Mouse (Mus musculus) lung, postnatal 0 days (tissue): ENCODE results near the gene Itih2. TPM values are rescaled to one million over a fixed set of nuclear protein-coding genes. Genes with fewer than 3 reads are reported as not detected.

ENCODE experiments used
- ATAC-seq: fragments of 200-750 bp; cut with Nextera tagmentation; 2 replicates; pipeline ENCODE4 v1.8.0; 2017; ENCODE audit warnings: moderate library complexity
- DNase-seq: peaks from one replicate; pipeline ENCODE4 v3.0.0-alpha.2; 2016; ENCODE audit warnings: low spot score
- H3K27ac ChIP-seq: fragments of 300-500 bp; sonication (generic); 2 replicates; pipeline ENCODE4 v1.5.1; 2014; ENCODE audit warnings: antibody characterized with exemption, mild to moderate bottlenecking, low read length, mixed read lengths
- H3K27me3 ChIP-seq: fragments of 300-500 bp; sonication (generic); replicated peaks from 2 replicates; pipeline ENCODE4 v1.6.1; 2014; ENCODE audit warnings: low read length, mixed read lengths; ENCODE audit not compliant: insufficient read depth
- H3K36me3 ChIP-seq: fragments of 300-500 bp; sonication (generic); 2 replicates; pipeline ENCODE4 v1.6.1; 2014; ENCODE audit warnings: low read length, mixed read lengths; ENCODE audit not compliant: insufficient read depth
- H3K4me1 ChIP-seq: fragments of 300-500 bp; sonication (generic); 2 replicates; pipeline ENCODE4 v1.6.1; 2014; ENCODE audit warnings: antibody characterized with exemption, low read depth, low read length, mixed read lengths; ENCODE audit not compliant: insufficient read depth
- H3K4me2 ChIP-seq: fragments of 300-500 bp; sonication (generic); replicated peaks from 2 replicates; pipeline ENCODE4 v1.6.1; 2014; ENCODE audit warnings: low read depth, mild to moderate bottlenecking, low read length, moderate library complexity, mixed read lengths
- H3K4me3 ChIP-seq: fragments of 300-500 bp; sonication (generic); 2 replicates; pipeline ENCODE4 v1.5.1; 2014; ENCODE audit warnings: low read depth, low read length
- H3K9ac ChIP-seq: fragments of 300-500 bp; sonication (generic); replicated peaks from 2 replicates; pipeline ENCODE4 v1.6.1; 2014; ENCODE audit warnings: low read depth, mild to moderate bottlenecking
- H3K9me3 ChIP-seq: fragments of 300-500 bp; sonication (generic); 2 replicates; pipeline ENCODE4 v1.6.1; 2016; ENCODE audit warnings: low read length, mixed read lengths
- CTCF ChIP-seq: IDR thresholded peaks from 2 replicates; pipeline ENCODE4 v1.5.1; 2016; ENCODE audit warnings: antibody characterized with exemption, mild to moderate bottlenecking
- EP300 ChIP-seq: IDR thresholded peaks from 2 replicates; pipeline ENCODE4 v1.6.1; 2016; ENCODE audit warnings: antibody characterized with exemption, mild to moderate bottlenecking, control low read depth
- WGBS: fragments of 180-500 bp; shearing (Covaris S2); extraction: QIAGEN DNeasy Blood & Tissue Kit; methylation state at CpG from one replicate; pipeline ENCODE4 v1.1.7; 2014; 5-methylcytosine and 5-hydroxymethylcytosine counted together
- polyA plus RNA-seq: library from polyadenylated mRNA; unstranded; fragments of >200 nt; fragmentation: Nextera tagmentation; extraction: Ambion mirVana; gene quantifications from 2 replicates; pipeline ENCODE4 v1.2.1, GENCODE M21; 2015

Gene Itih2
- polyA plus RNA-seq, 1 experiment from 2014 or later: 1.6 TPM

- no peak within 1 kb of the TSS for H3K27ac ChIP-seq
- H3K27me3 ChIP-seq: no peaks in the 10 kb centered on the region
- H3K9me3 ChIP-seq: no peaks in the 10 kb centered on the region
- no peaks in the 10 kb centered on the region for H3K36me3 ChIP-seq
- no peak for TF ChIP-seq EP300
- no peak for TF ChIP-seq CTCF
- H3K4me2 ChIP-seq: peak within 1 kb of the TSS; percentile 66
- peak; percentile 52 for DNase-seq
- H3K4me1 ChIP-seq: peaks cover 11% of the 10 kb centered on the region; the same call in 1 of the 2 replicates
- H3K4me3 ChIP-seq: peak within 1 kb of the TSS; percentile 32
- H3K9ac ChIP-seq: no peak within 1 kb of the TSS
- WGBS: 7% methylated on average over 25 of the region's 27 CpGs
- ATAC-seq: peak; percentile 86
These were observed 22.2 kb upstream of the Itih2 start, which contains the start of gene Itih5 for GRCm38 (mm10) chr2:10153201-10154075. TSS of gene Itih5 (plus strand) at chr2:10153571.

GRCm38 (mm10) chr2:10152590-10152989 is 21.4 kb upstream of the Itih2 start:
- Histone ChIP-seq H3K4me3 (no peak overlapping the region), H3K9me3 (no peaks in the 10 kb centered on the region), H3K27me3 (no peaks in the 10 kb centered on the region), H3K4me1 (peaks cover 11% of the 10 kb centered on the region; the same call in 1 of the 2 replicates), H3K27ac (no peak overlapping the region), H3K9ac (no peak overlapping the region), H3K4me2 (no peak overlapping the region), H3K36me3 (no peaks in the 10 kb centered on the region)
- DNase-seq (no peak), ATAC-seq (no peak)
- no peak for TF ChIP-seq EP300
- WGBS: 66% methylated on average over 5 of the region's 5 CpGs

GRCm38 (mm10) chr2:10147176-10147575 is 16.0 kb upstream of the Itih2 start:
- ATAC-seq: no peak
- TF ChIP-seq CTCF: no peak
- TF ChIP-seq EP300: no peak
- DNase-seq: no peak
- no peaks in the 10 kb centered on the region for H3K4me1 ChIP-seq
- H3K9me3 ChIP-seq: no peaks in the 10 kb centered on the region
- no peaks in the 10 kb centered on the region for H3K36me3 ChIP-seq
- H3K27ac ChIP-seq: no peak overlapping the region
- H3K27me3 ChIP-seq: no peaks in the 10 kb centered on the region
- no peak overlapping the region for H3K4me3 ChIP-seq
- H3K4me2 ChIP-seq: no peak overlapping the region
- H3K9ac ChIP-seq: no peak overlapping the region
- WGBS: 65% methylated on average over 8 of the region's 8 CpGs

GRCm38 (mm10) chr2:10145514-10145913 is 14.3 kb upstream of the Itih2 start:
- Histone ChIP-seq H3K4me2 (no peak overlapping the region), H3K36me3 (no peaks in the 10 kb centered on the region), H3K9ac (no peak overlapping the region), H3K4me1 (no peaks in the 10 kb centered on the region), H3K27me3 (no peaks in the 10 kb centered on the region), H3K27ac (no peak overlapping the region), H3K4me3 (no peak overlapping the region), H3K9me3 (no peaks in the 10 kb centered on the region)
- DNase-seq: no peak
- ATAC-seq: no peak
- TF ChIP-seq EP300: no peak
- TF ChIP-seq CTCF: no peak
- 55% methylated on average over 6 of the region's 6 CpGs for WGBS

DNA sequence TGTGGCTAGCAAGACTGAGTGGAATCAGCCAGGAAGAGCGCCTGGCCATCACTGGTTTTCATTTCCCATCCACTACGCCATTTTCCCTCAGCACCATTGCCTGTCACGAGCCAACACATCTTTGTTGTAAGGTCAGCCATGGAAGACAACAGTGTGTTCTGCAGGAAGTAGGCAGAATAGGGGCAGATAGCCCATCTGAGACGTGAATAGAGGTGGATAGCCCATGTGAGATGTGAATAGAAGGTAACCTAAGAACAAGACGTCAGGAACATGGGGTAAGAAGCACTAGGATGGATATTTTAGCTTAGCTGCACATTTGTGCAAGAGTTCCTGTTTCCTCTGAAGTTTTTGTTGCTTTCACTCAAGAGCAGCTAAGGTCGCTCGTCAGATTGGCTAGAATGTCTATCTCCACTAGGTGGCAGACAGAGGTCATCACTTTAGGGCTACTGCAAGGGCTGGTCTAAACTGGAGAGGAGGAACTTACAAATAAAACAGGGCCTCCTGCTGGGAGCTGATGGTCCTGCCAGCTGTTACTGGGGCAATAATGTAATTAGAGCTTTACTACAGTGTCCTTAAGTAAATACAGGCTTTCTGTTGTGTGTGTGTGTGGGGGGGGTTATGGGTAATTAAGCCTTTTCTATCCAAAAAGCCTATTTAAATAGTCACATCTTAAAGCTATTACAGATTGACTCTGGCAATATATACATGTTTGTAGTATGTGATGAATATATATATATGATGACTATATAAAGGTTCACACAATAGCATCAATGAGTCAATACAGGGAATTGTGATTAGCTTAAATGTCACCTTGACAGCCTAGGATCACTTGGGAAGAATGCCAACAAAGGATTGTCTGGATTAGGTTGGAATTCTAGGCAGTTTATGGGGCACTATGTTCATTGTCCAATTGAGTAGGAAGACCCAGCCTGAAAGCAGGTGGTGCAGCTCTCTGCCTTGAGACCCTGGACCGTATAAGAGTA is 11.6 kb upstream of the Itih2 start:
- Histone ChIP-seq H3K4me3 (no peak overlapping the region), H3K9ac (no peak overlapping the region), H3K27ac (no peak overlapping the region), H3K9me3 (no peaks in the 10 kb centered on the region), H3K4me2 (no peak overlapping the region), H3K36me3 (no peaks in the 10 kb centered on the region), H3K27me3 (no peaks in the 10 kb centered on the region), H3K4me1 (no peaks in the 10 kb centered on the region)
- DNase-seq (peak; percentile 94), ATAC-seq (peak; percentile 89)
- TF ChIP-seq EP300 (no peak), CTCF (peak; percentile 94)
- WGBS: 39% methylated on average over 8 of the region's 8 CpGs

DNA sequence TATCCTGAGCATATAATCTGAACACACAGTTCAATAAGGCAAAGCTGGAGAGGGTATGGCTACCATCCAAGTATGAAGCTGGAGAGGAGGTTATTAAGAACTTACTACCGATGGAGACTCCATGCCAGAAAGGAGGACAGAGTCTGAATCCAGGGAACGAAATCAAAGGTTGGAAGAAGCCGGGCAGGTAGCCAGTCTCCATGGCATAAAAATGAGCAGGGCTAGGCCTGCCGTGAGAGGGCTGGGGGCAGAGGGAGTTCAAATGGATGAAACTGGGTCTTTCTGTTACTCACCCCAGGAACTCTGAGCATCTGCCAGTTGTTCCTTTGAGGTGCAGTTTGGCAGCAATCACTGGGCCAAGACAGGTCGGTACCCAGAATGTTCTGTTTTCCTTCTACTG is 9.3 kb upstream of the Itih2 start:
- H3K4me2 ChIP-seq: no peak overlapping the region
- no peak overlapping the region for H3K9ac ChIP-seq
- DNase-seq (no peak), ATAC-seq (no peak)
- H3K36me3 ChIP-seq: no peaks in the 10 kb centered on the region
- H3K27me3 ChIP-seq: no peaks in the 10 kb centered on the region
- no peaks in the 10 kb centered on the region for H3K4me1 ChIP-seq
- no peak overlapping the region for H3K27ac ChIP-seq
- TF ChIP-seq EP300 (no peak), CTCF (no peak)
- WGBS: 69% methylated on average over 5 of the region's 5 CpGs
- no peaks in the 10 kb centered on the region for H3K9me3 ChIP-seq
- no peak overlapping the region for H3K4me3 ChIP-seq
